Mouse (Mus musculus) adrenal gland, adult 2 months (tissue): ENCODE data around the gene Ipmk. TPM values are rescaled to one million over a fixed set of nuclear protein-coding genes. Genes with fewer than 3 reads are reported as not detected.
"Not testable (repeated sequence)": the region's sequence is repeated elsewhere in the genome, so short reads cannot be mapped to it uniquely, and the experiment has no call there.

ENCODE experiments used
- DNase-seq: peaks from one replicate; pipeline ENCODE4 v3.0.0; 2021
- polyA plus RNA-seq: library from polyadenylated mRNA; depleted of rRNA; stranded (reverse); fragments of >200 nt; gene quantifications from 2 replicates; pipeline ENCODE4 v1.2.3, GENCODE M21; 2012
- total RNA-seq, 2 experiments: library from RNA; stranded (reverse); gene quantifications; 2 replicates each; pipeline ENCODE4 v1.2.3; 2021

Ipmk gene
- total and polyA plus RNA-seq, 3 experiments = 3.7 to 17.6 (median 13.8) TPM

- DNase-seq = no peak
Measured at GRCm38 (mm10) chr10:71369466-71369865, 21.9 kb downstream of the Ipmk start.

- no peak for DNase-seq
Measured at GRCm38 (mm10) chr10:71371881-71372280, 24.3 kb downstream of the Ipmk start.

GRCm38 (mm10) chr10:71373706-71374105, 26.1 kb downstream of the Ipmk start:
- no peak for DNase-seq

- no peak for DNase-seq
Measured at GRCm38 (mm10) chr10:71376014-71376413, 28.5 kb downstream of the Ipmk start.

- no peak for DNase-seq
Measured at GRCm38 (mm10) chr10:71380406-71380805, 32.8 kb downstream of the Ipmk start.

GRCm38 (mm10) chr10:71381471-71382033, 34.0 kb downstream of the Ipmk start:
- no peak for DNase-seq

GRCm38 (mm10) chr10:71382109-71382508, 34.5 kb downstream of the Ipmk start:
- no peak for DNase-seq

GRCm38 (mm10) chr10:71382858-71383551, 35.4 kb downstream of the Ipmk start:
- no peak for DNase-seq

GRCm38 (mm10) chr10:71383552-71383924, 36.0 kb downstream of the Ipmk start:
- DNase-seq = not testable (repeated sequence)

- no peak for DNase-seq
Measured at GRCm38 (mm10) chr10:71384159-71385044, 36.8 kb downstream of the Ipmk start.

- no peak for DNase-seq
Measured at GRCm38 (mm10) chr10:71389311-71389710, 41.7 kb downstream of the Ipmk start.

- no peak for DNase-seq
Measured at GRCm38 (mm10) chr10:71398383-71399145, 51.0 kb downstream of the Ipmk start.

- DNase-seq = no peak
Measured at GRCm38 (mm10) chr10:71399399-71399798, 51.8 kb downstream of the Ipmk start.

GRCm38 (mm10) chr10:71399987-71400386, 52.4 kb downstream of the Ipmk start:
- DNase-seq = no peak

GRCm38 (mm10) chr10:71400818-71401646, 53.5 kb downstream of the Ipmk start:
- no peak for DNase-seq

- DNase-seq = no peak
Measured at GRCm38 (mm10) chr10:71403638-71404037, 56.1 kb downstream of the Ipmk start.

GRCm38 (mm10) chr10:71405523-71406217, 58.1 kb downstream of the Ipmk start:
- no peak for DNase-seq

- no peak for DNase-seq
Measured at GRCm38 (mm10) chr10:71409948-71410347, 62.4 kb downstream of the Ipmk start.

GRCm38 (mm10) chr10:71413401-71413800, 65.8 kb downstream of the Ipmk start:
- no peak for DNase-seq

GRCm38 (mm10) chr10:71421531-71421930, 74.0 kb downstream of the Ipmk start:
- DNase-seq = no peak
